Mouse (Mus musculus): ENCODE data around the gene Fcgr3.
A peak's percentile ranks its signal among the peaks of the same experiment; 100 is the strongest.
"Not testable (repeated sequence)": the region's sequence is repeated elsewhere in the genome, so short reads cannot be mapped to it uniquely, and the experiment has no call there.

Gene Fcgr3

GRCm38 (mm10) chr1:171064491-171065242 is at the start of gene Fcgr3:
Gene Fcgr3 (minus strand): TSS chr1:171064935.
- DNase-seq (ENCODE audit: low read depth), result not testable (repeated sequence)

DNA sequence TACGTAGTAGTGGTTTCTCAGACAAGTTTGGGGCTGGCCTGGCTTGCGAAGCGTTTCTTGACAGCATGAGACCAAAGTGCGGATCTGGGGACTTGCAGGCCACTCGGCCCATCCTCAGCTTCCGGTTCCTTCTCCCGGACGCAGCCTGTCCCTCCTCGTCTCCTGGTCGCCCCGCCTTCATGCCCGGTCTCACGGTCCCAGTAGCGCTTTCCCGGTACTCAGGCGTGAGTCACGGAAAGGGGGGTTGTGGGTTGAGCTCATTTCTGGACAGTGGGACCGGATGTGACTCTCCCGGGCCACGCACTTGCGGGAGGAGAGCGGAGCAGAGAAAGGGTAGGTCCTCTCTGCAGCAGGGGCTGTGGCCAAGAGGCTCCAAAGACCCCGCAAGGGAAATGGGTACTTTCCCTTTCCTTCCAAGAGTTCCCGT is 49.2 kb upstream of the Fcgr3 start, which contains the start of gene Cfap126:
Gene Cfap126, plus strand, starts transcription at position 46 of the 427 bp plus-strand sequence.
- DNase-seq (ENCODE audit: low read depth), result peak; percentile 88

- peak; percentile 65 for DNase-seq (ENCODE audit: low read depth)
Observed at GRCm38 (mm10) chr1:171112986-171113385, 48.3 kb upstream of the Fcgr3 start.

GRCm38 (mm10) chr1:171111781-171112575 is 47.2 kb upstream of the Fcgr3 start:
- DNase-seq (ENCODE audit: low read depth), result peak; percentile 81

- DNase-seq (ENCODE audit: low read depth), result peak; percentile 97
Observed at GRCm38 (mm10) chr1:171111020-171111780, 46.5 kb upstream of the Fcgr3 start.

DNA sequence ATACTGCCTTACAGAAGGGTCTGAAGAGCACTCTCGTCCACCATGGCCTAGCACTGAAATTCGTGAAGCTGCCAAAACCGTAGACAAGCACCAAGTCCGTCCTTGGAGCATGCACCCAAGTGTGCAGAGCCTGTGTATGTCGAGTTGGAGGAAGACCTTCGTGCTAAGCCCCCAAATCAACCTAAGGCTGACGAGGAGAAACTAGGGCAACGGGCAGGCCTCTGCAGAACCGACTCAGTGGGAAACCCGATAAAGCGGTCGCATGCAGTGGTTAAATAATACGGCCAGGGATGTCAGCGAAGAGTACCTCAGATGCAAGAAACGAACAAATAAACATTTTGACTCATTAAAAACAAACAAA is 45.9 kb upstream of the Fcgr3 start:
- DNase-seq (ENCODE audit: low read depth), result no peak

- DNase-seq (ENCODE audit: low read depth), result no peak
Observed at GRCm38 (mm10) chr1:171109620-171110019, 44.9 kb upstream of the Fcgr3 start.

DNA sequence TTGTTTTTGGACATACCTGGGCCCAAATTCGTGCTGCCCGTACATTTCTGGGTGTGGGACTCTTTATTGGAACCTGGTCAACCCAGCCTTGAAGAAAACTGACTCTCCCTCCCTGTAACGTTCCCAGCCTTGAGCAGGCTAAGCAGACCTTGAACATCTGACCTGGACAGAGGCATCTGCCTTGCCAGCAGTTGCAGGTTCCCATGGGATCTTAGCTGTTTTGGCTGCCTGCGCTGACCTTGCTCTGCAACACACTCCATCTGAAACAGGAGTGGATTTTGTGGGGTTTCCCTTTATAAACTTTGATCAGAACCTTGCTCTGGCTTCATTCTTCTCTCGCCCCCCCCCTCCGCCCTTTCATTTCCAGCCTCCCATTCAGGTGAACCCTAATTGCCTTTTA is 40.5 kb upstream of the Fcgr3 start:
- DNase-seq (ENCODE audit: low read depth), result no peak

GRCm38 (mm10) chr1:171103179-171103840 is 38.6 kb upstream of the Fcgr3 start:
- DNase-seq (ENCODE audit: low read depth), result peak; percentile 91

GRCm38 (mm10) chr1:171102547-171103177 is 37.9 kb upstream of the Fcgr3 start:
- DNase-seq (ENCODE audit: low read depth), result peak; percentile 95

- DNase-seq (ENCODE audit: low read depth), result peak; percentile 91
Observed at GRCm38 (mm10) chr1:171101733-171102546, 37.2 kb upstream of the Fcgr3 start.

- DNase-seq (ENCODE audit: low read depth), result no peak
Observed at GRCm38 (mm10) chr1:171101033-171101432, 36.3 kb upstream of the Fcgr3 start.

GRCm38 (mm10) chr1:171097612-171098011 is 32.9 kb upstream of the Fcgr3 start:
- DNase-seq (ENCODE audit: low read depth), result peak; percentile 79

DNA sequence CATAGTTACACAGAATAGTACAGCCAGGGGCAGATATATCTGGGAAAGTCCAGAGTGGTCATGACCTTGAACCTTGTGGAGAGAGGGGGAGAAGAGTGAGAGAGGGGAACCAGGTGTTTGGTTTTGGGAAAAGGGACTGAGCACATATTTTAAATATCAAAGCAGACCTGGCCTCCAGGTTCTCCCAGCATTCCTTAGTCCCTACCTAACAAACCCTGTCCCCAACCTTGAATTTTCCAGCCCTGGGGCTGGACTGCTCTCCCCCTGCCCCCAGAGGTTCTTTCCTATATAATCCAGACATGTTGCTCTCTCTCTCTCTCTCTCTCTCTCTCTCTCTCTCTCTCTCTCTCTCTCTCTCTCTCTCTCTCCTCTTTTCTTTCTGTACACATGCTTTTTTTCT is 32.4 kb upstream of the Fcgr3 start:
- DNase-seq (ENCODE audit: low read depth), result no peak

DNA sequence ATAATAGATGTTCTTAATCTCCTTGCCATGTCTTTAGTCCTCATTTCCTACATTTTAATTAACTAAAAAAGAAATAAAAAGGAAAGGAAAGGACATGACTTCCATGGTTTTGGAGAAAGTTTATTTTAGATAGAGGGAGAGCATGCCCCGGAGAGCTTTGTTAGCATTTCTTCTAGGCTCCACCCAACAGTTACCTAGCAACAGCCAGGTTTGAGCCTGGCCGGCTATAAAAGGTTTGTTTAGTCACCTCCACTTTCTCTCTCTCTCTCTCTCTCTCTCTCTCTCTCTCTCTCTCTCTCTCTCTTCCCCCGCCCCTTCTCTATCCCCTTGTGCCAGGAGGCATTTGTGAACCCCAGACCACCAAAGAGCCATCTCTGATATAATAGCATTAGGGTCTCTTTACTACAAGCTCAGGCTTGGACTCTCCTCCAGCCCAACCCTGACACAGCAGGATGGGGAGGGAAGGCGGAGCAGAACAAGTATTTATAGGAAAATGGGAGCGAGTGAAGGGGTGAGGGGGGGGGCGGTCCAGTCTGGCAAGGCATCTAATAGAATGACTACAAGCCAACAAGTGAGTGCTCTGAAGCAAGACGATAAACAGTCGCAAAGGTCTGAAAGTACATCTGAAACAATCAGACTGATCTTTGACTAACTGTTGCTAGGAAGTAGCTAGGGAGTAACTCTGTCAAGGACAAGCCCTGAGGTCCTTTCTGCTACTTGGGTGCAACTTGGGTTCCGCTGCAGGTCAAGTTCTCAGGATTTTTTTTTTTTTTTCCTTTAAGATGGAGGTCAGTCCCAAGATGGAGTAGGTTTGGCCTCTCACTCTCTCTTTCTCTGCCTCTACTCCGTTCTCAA is 31.6 kb upstream of the Fcgr3 start:
- DNase-seq (ENCODE audit: low read depth), result no peak

DNA sequence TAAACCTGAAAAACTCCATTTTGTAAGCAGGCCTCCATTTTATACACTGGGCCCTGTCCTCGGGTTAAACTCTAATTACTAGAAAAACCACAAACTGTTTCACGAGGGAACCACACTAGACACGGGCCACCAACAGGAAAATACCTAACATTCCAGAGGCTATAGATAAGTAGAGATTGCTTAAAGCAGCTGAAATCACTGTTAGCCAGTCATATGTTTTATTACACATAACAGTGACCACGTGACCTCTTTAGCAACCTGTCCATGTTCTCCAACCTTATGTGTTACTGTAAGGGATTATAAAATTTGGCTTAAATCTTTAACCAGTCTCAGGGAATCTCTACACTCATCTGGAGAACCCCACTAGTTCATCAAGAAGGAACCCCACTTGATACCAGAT is 29.7 kb upstream of the Fcgr3 start:
- peak; percentile 34 for DNase-seq (ENCODE audit: low read depth)

- no peak for DNase-seq (ENCODE audit: low read depth)
Observed at GRCm38 (mm10) chr1:171090761-171091160, 26.0 kb upstream of the Fcgr3 start.

DNA sequence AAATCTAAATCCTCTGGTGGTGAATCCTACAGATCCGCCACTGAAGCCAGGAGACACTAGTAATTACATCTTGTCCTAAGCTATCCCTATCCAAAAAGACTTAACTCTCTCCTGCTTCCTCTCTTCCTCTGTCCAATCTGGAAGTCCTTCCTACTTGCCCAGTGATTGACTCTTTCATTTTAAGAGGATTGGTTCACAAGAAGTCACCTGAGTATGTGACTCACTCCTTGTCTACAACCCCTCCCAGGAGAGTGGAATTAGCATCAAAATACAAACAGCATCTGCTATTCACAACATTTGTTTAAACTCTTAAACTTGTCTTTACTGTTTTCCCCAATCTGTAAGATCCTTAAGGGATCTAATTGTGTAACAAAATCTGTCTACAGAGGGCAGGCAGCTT is 25.2 kb upstream of the Fcgr3 start:
- DNase-seq (ENCODE audit: low read depth), result no peak

GRCm38 (mm10) chr1:171088237-171088869 is 23.6 kb upstream of the Fcgr3 start:
- not testable (repeated sequence) for DNase-seq (ENCODE audit: low read depth)
